Mouse (Mus musculus): ENCODE measurements around the gene Dtnbp1. TPM values are rescaled to one million over a fixed set of nuclear protein-coding genes. Genes with fewer than 3 reads are reported as not detected.

The Dtnbp1 gene
- total and polyA plus RNA-seq, 2 experiments: 32.5 to 57.4 TPM

DNA sequence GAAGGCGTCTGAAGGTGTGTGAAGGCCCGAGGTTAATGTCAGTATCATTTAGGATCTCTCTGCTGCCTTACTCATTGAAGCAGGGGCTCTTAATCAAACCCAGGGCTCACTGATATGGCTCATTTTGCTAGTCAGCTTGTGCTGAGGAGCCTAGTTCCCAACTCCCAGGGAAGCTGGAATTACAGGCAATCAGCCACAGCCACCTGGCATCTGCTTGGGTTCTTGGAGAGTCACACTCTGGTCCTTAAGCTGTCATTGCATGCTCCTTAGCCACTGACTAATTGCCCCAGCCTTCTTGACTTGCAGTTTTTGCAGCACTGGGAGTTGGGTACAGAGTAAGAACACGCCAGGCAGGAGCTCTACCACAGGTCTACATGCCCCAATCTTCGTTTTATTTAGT lies 34.5 kb upstream of the Dtnbp1 start:
- TF ChIP-seq CTCF (IDR thresholded peaks at IDR 0.05; ENCODE audit: low read depth, low read length) (no peak), POLR2A (IDR thresholded peaks at IDR 0.05; ENCODE audit: extremely low read depth, insufficient read depth, low read length) (no peak)
- no peak overlapping the region for H3K27ac ChIP-seq (replicated peaks; ENCODE audit: insufficient read depth, low read depth, low read length)
- no peaks in the 10 kb centered on the region for H3K27me3 ChIP-seq (ENCODE audit: control insufficient read depth, insufficient read depth, low read length)
- H3K36me3 ChIP-seq (ENCODE audit: control insufficient read depth, insufficient read depth, low read length): no peaks in the 10 kb centered on the region
- no peak overlapping the region for H3K4me3 ChIP-seq (ENCODE audit: insufficient read depth, low read depth, low read length)
- H3K79me2 ChIP-seq (ENCODE audit: control insufficient read depth, insufficient read depth, low read length): no peaks in the 10 kb centered on the region
- H3K4me1 ChIP-seq (ENCODE audit: control insufficient read depth, insufficient read depth, low read length): no peaks in the 10 kb centered on the region
- 87% methylated on average over 4 of the region's 4 CpGs for WGBS
- DNase-seq (ENCODE audit: extremely low read depth, low read depth, low spot score): no peak
- no peak overlapping the region for H3K9ac ChIP-seq (ENCODE audit: low read depth, low read length)

DNA sequence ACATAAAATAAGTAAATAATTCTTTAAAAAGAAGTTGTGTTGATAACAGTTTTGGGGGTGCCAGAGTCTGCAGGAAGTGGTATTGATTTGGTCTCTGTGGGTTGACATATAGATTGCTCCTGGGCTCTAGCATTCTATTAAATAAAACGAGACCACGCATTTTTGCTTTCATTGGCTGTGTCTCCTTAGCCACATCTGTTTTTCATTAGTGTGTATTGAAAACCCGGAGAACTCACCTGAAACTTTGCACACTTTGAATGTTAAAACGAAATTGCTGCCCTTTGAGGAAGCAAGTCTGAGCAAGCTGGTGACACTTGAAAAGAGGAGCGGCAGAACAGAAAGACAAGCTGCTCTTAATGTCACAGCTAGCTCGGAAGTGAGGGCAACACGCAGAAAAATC lies 32.8 kb upstream of the Dtnbp1 start:
- H3K27ac ChIP-seq (replicated peaks; ENCODE audit: insufficient read depth, low read depth, low read length): no peak overlapping the region
- no peak overlapping the region for H3K9ac ChIP-seq (ENCODE audit: low read depth, low read length)
- DNase-seq (ENCODE audit: extremely low read depth, low read depth, low spot score): no peak
- H3K27me3 ChIP-seq (ENCODE audit: control insufficient read depth, insufficient read depth, low read length): no peaks in the 10 kb centered on the region
- 84% methylated on average over 7 of the region's 7 CpGs for WGBS
- H3K4me3 ChIP-seq (ENCODE audit: insufficient read depth, low read depth, low read length): no peak overlapping the region
- no peaks in the 10 kb centered on the region for H3K4me1 ChIP-seq (ENCODE audit: control insufficient read depth, insufficient read depth, low read length)
- no peaks in the 10 kb centered on the region for H3K79me2 ChIP-seq (ENCODE audit: control insufficient read depth, insufficient read depth, low read length)
- TF ChIP-seq POLR2A (IDR thresholded peaks at IDR 0.05; ENCODE audit: extremely low read depth, insufficient read depth, low read length) (no peak), CTCF (IDR thresholded peaks at IDR 0.05; ENCODE audit: low read depth, low read length) (no peak)
- H3K36me3 ChIP-seq (ENCODE audit: control insufficient read depth, insufficient read depth, low read length): no peaks in the 10 kb centered on the region

DNA sequence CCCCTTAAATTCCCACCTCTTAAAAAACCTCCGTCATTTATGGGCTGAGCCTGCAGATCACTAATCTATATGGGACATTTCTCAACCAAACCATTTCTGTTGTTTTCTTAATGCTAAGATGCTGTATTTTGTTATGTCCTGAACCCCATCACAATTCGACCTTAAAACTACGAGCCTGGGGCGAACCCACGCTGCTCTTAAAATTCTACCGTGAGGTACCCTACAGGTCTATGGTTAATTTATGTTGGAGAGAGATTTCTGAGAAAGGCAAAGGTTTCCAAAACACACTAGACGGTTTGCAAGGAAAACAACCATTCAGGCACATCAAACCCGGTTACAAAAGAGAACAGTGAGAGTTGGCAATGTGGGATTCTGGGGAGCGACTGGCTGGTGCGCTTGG lies 31.4 kb upstream of the Dtnbp1 start:
- TF ChIP-seq POLR2A (IDR thresholded peaks at IDR 0.05; ENCODE audit: extremely low read depth, insufficient read depth, low read length) (no peak), CTCF (IDR thresholded peaks at IDR 0.05; ENCODE audit: low read depth, low read length) (no peak)
- Histone ChIP-seq H3K4me1 (ENCODE audit: control insufficient read depth, insufficient read depth, low read length) (no peaks in the 10 kb centered on the region), H3K4me3 (ENCODE audit: insufficient read depth, low read depth, low read length) (no peak overlapping the region), H3K79me2 (ENCODE audit: control insufficient read depth, insufficient read depth, low read length) (no peaks in the 10 kb centered on the region), H3K36me3 (ENCODE audit: control insufficient read depth, insufficient read depth, low read length) (no peaks in the 10 kb centered on the region), H3K27me3 (ENCODE audit: control insufficient read depth, insufficient read depth, low read length) (no peaks in the 10 kb centered on the region), H3K27ac (replicated peaks; ENCODE audit: insufficient read depth, low read depth, low read length) (no peak overlapping the region), H3K9ac (ENCODE audit: low read depth, low read length) (no peak overlapping the region)
- 88% methylated on average over 10 of the region's 10 CpGs for WGBS
- no peak for DNase-seq (ENCODE audit: extremely low read depth, low read depth, low spot score)

DNA sequence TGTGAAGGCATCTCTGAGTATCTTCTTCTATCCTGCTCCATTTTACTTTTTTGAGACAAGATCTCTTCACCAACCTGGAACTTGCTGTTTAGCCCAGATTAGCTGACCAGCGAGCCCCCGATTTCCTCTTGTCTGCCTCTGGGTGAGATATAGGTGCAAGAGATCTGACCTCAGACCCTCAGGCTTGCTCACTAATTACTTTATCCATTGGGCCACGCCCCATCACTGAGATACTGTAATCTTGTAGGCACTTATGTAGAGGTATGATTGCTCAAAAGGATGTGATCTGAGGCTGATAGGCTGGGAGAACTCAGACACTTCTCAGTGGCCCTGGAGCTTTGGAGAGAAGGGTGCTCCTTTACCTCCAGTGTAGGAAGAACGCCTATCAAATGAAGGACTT lies 30.5 kb upstream of the Dtnbp1 start:
- WGBS: 83% methylated on average over 4 of the region's 4 CpGs
- DNase-seq (ENCODE audit: extremely low read depth, low read depth, low spot score): no peak
- Histone ChIP-seq H3K4me1 (ENCODE audit: control insufficient read depth, insufficient read depth, low read length) (no peaks in the 10 kb centered on the region), H3K27me3 (ENCODE audit: control insufficient read depth, insufficient read depth, low read length) (no peaks in the 10 kb centered on the region), H3K27ac (replicated peaks; ENCODE audit: insufficient read depth, low read depth, low read length) (no peak overlapping the region), H3K36me3 (ENCODE audit: control insufficient read depth, insufficient read depth, low read length) (no peaks in the 10 kb centered on the region), H3K4me3 (ENCODE audit: insufficient read depth, low read depth, low read length) (no peak overlapping the region), H3K79me2 (ENCODE audit: control insufficient read depth, insufficient read depth, low read length) (no peaks in the 10 kb centered on the region), H3K9ac (ENCODE audit: low read depth, low read length) (no peak overlapping the region)
- TF ChIP-seq CTCF (IDR thresholded peaks at IDR 0.05; ENCODE audit: low read depth, low read length) (no peak), POLR2A (IDR thresholded peaks at IDR 0.05; ENCODE audit: extremely low read depth, insufficient read depth, low read length) (no peak)

DNA sequence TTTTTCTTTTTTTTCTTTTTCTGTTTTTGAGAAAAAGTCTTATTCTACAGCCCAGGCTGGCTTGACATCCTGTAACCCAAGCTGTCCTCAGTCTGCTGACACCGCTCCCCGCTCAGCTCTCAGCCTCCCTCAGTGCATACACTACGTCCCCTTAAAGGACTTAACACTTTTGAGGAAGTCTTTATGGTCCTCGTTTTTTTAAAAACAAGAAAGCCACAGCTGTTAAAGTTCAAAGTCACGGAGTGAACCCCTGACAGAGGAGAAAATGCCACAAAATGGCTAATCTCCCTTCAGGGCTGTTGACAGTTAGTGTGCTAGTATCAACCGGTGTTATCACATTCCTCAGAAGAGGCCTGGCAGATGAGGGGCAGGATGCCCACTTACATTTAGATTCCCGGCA lies 29.8 kb upstream of the Dtnbp1 start:
- no peaks in the 10 kb centered on the region for H3K36me3 ChIP-seq (ENCODE audit: control insufficient read depth, insufficient read depth, low read length)
- H3K27ac ChIP-seq (replicated peaks; ENCODE audit: insufficient read depth, low read depth, low read length): no peak overlapping the region
- no peaks in the 10 kb centered on the region for H3K4me1 ChIP-seq (ENCODE audit: control insufficient read depth, insufficient read depth, low read length)
- H3K9ac ChIP-seq (ENCODE audit: low read depth, low read length): no peak overlapping the region
- no peak overlapping the region for H3K4me3 ChIP-seq (ENCODE audit: insufficient read depth, low read depth, low read length)
- no peak for TF ChIP-seq POLR2A (IDR thresholded peaks at IDR 0.05; ENCODE audit: extremely low read depth, insufficient read depth, low read length)
- no peak for TF ChIP-seq CTCF (IDR thresholded peaks at IDR 0.05; ENCODE audit: low read depth, low read length)
- 41% methylated on average over 7 of the region's 7 CpGs for WGBS
- H3K27me3 ChIP-seq (ENCODE audit: control insufficient read depth, insufficient read depth, low read length): no peaks in the 10 kb centered on the region
- H3K79me2 ChIP-seq (ENCODE audit: control insufficient read depth, insufficient read depth, low read length): no peaks in the 10 kb centered on the region
- DNase-seq (ENCODE audit: extremely low read depth, low read depth, low spot score): peak; percentile 19

DNA sequence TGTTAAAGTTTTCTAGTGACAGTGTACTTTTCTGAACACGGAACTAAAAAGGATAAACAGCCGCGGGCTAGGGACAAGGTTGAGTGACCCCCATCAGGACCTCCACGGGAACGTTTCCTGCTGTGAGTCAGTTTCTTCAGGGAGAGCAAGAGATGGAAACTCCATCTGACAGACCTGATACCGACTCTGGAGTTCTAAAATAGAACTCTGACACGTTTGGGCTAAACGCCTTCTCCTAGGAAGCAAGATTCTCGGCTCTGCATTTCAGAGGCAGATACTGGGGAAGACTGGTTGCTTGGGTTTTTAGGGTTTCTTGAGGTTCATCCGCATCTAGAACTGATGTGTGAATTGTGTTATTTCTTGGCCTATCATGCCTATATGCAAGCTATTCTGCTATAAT lies 29.4 kb upstream of the Dtnbp1 start:
- no peaks in the 10 kb centered on the region for H3K4me1 ChIP-seq (ENCODE audit: control insufficient read depth, insufficient read depth, low read length)
- H3K27ac ChIP-seq (replicated peaks; ENCODE audit: insufficient read depth, low read depth, low read length): no peak overlapping the region
- no peaks in the 10 kb centered on the region for H3K36me3 ChIP-seq (ENCODE audit: control insufficient read depth, insufficient read depth, low read length)
- H3K27me3 ChIP-seq (ENCODE audit: control insufficient read depth, insufficient read depth, low read length): no peaks in the 10 kb centered on the region
- H3K9ac ChIP-seq (ENCODE audit: low read depth, low read length): no peak overlapping the region
- WGBS: 66% methylated on average over 10 of the region's 10 CpGs
- no peaks in the 10 kb centered on the region for H3K79me2 ChIP-seq (ENCODE audit: control insufficient read depth, insufficient read depth, low read length)
- no peak overlapping the region for H3K4me3 ChIP-seq (ENCODE audit: insufficient read depth, low read depth, low read length)
- no peak for DNase-seq (ENCODE audit: extremely low read depth, low read depth, low spot score)
- TF ChIP-seq CTCF (IDR thresholded peaks at IDR 0.05; ENCODE audit: low read depth, low read length) (no peak), POLR2A (IDR thresholded peaks at IDR 0.05; ENCODE audit: extremely low read depth, insufficient read depth, low read length) (no peak)

All from liver, adult 2 months (tissue).